ENCODE assay signal across 14 mouse cellular contexts in genomic region chr4:65298212-65299181, GRCm38 (mm10).
DNase-seq lines count a peak whose midpoint lies in the region; ATAC-seq and TF ChIP-seq lines count a peak whose summit lies in the region.
"Had no signal": no experiment of that assay in that cellular context is flagged by ENCODE, and none has a peak within 500 bp of the region (broad histone marks: within the 10 kb centered on the region; RNA-seq: fewer than 3 reads in every experiment).

No protein-coding gene starts in this region.

- no peak overlapping the region for H3K9ac ChIP-seq in midbrain, embryonic 11.5 days (ENCODE audit: low read length)
- no peak overlapping the region for H3K9ac ChIP-seq in midbrain, postnatal 0 days (replicated peaks; ENCODE audit: low read length, poor library complexity, severe bottlenecking)
- H3K9ac ChIP-seq in liver, embryonic 13.5 days: no peak overlapping the region
- H3K9ac ChIP-seq: heart, embryonic 13.5 days; limb, embryonic 15.5 days had no signal

- peak; percentile 9 for DNase-seq in kidney, adult 2 months
- no peak for DNase-seq in kidney, adult 9 months
- no peak for DNase-seq in midbrain, embryonic 11.5 days (ENCODE audit: low spot score, missing footprints)
- DNase-seq in midbrain, postnatal 0 days (ENCODE audit: low spot score): no peak
- DNase-seq in liver, embryonic 13.5 days: no peak
- peak; percentile 31 for DNase-seq in yolk sac, embryonic 10.5 days (ENCODE audit: low spot score)
- DNase-seq in adrenal gland, postnatal 4 days (ENCODE audit: low spot score in 2 of 2): no peak
- DNase-seq in spleen, adult 12 weeks (ENCODE audit: low spot score): no peak
- DNase-seq: B cell, adult 2 months; cerebellum, postnatal 14 days; kidney, adult 8-10 months; layer of hippocampus, postnatal 36 days had no signal

- H3K27ac ChIP-seq in kidney, adult 2 months (ENCODE audit: insufficient read depth, low read depth, low read length): no peak overlapping the region
- peak overlapping the region; percentile 59; the same call in 1 of the 2 replicates for H3K27ac ChIP-seq in midbrain, embryonic 11.5 days (ENCODE audit: low read depth, low read length)
- no peak overlapping the region for H3K27ac ChIP-seq in midbrain, postnatal 0 days (ENCODE audit: low read depth, low read length)
- no peak overlapping the region; the same call in 1 of the 2 replicates for H3K27ac ChIP-seq in liver, embryonic 13.5 days
- H3K27ac ChIP-seq: heart, embryonic 13.5 days; limb, embryonic 15.5 days had no signal

- 0 out of 2 replicates have a peak overlapping the region, but pooled peaks have one; percentile 9 for H3K4me2 ChIP-seq in midbrain, embryonic 11.5 days
- H3K4me2 ChIP-seq in midbrain, postnatal 0 days (ENCODE audit: low read depth, low read length, poor library complexity, severe bottlenecking): no peak overlapping the region
- H3K4me2 ChIP-seq in liver, embryonic 13.5 days: no peak overlapping the region
- H3K4me2 ChIP-seq: heart, embryonic 13.5 days; limb, embryonic 15.5 days had no signal

- H3K9me3 ChIP-seq in midbrain, embryonic 11.5 days (ENCODE audit: control insufficient read depth, low read length): no peaks in the 10 kb centered on the region
- no peaks in the 10 kb centered on the region for H3K9me3 ChIP-seq in midbrain, postnatal 0 days (ENCODE audit: low read length)
- no peaks in the 10 kb centered on the region for H3K9me3 ChIP-seq in liver, embryonic 13.5 days (replicated peaks)
- H3K9me3 ChIP-seq: heart, embryonic 13.5 days; limb, embryonic 15.5 days had no signal

- no peaks in the 10 kb centered on the region for H3K27me3 ChIP-seq in kidney, adult 2 months (replicated peaks; ENCODE audit: control insufficient read depth, insufficient read depth, low read length)
- H3K27me3 ChIP-seq in midbrain, embryonic 11.5 days (ENCODE audit: control insufficient read depth, insufficient read depth, low read length): peaks cover 39% of the 10 kb centered on the region
- H3K27me3 ChIP-seq in midbrain, postnatal 0 days (ENCODE audit: insufficient read depth, low read length): no peaks in the 10 kb centered on the region; the same call in 1 of the 2 replicates
- H3K27me3 ChIP-seq in liver, embryonic 13.5 days: no peaks in the 10 kb centered on the region
- H3K27me3 ChIP-seq: heart, embryonic 13.5 days; limb, embryonic 15.5 days had no signal

- WGBS in kidney, adult 2 months: 59% methylated on average over 9 of the region's 9 CpGs
- 58% methylated on average over 9 of the region's 9 CpGs for WGBS in midbrain, embryonic 11.5 days
- 66% methylated on average over 9 of the region's 9 CpGs for WGBS in midbrain, postnatal 0 days
- WGBS in liver, embryonic 13.5 days (ENCODE audit: insufficient replicate concordance): 52% methylated on average over 9 of the region's 9 CpGs

- H3K4me1 ChIP-seq in kidney, adult 2 months (ENCODE audit: control insufficient read depth, insufficient read depth, low read length): no peaks in the 10 kb centered on the region
- peaks cover 41% of the 10 kb centered on the region for H3K4me1 ChIP-seq in midbrain, embryonic 11.5 days (ENCODE audit: control insufficient read depth, insufficient read depth, low read length)
- no peaks in the 10 kb centered on the region for H3K4me1 ChIP-seq in midbrain, postnatal 0 days (ENCODE audit: insufficient read depth, low read length)
- H3K4me1 ChIP-seq in liver, embryonic 13.5 days (replicated peaks): peaks cover 3% of the 10 kb centered on the region; the same call in 1 of the 2 replicates
- H3K4me1 ChIP-seq: limb, embryonic 15.5 days had no signal

- H3K4me3 ChIP-seq in kidney, adult 2 months (ENCODE audit: insufficient read depth, low read depth, low read length): no peak overlapping the region
- no peak overlapping the region for H3K4me3 ChIP-seq in midbrain, embryonic 11.5 days (ENCODE audit: low read depth, low read length)
- H3K4me3 ChIP-seq in midbrain, postnatal 0 days (ENCODE audit: low read depth, low read length): no peak overlapping the region
- H3K4me3 ChIP-seq in liver, embryonic 13.5 days (replicated peaks): no peak overlapping the region
- H3K4me3 ChIP-seq: heart, embryonic 13.5 days; limb, embryonic 15.5 days had no signal

- H3K36me3 ChIP-seq in kidney, adult 2 months (ENCODE audit: control insufficient read depth, insufficient read depth, low read length): no peaks in the 10 kb centered on the region
- no peaks in the 10 kb centered on the region for H3K36me3 ChIP-seq in midbrain, embryonic 11.5 days (ENCODE audit: control insufficient read depth, insufficient read depth, low read length)
- H3K36me3 ChIP-seq in midbrain, postnatal 0 days (ENCODE audit: insufficient read depth, low read length): no peaks in the 10 kb centered on the region
- H3K36me3 ChIP-seq in liver, embryonic 13.5 days: no peaks in the 10 kb centered on the region
- H3K36me3 ChIP-seq: heart, embryonic 13.5 days; limb, embryonic 15.5 days had no signal

- no peak for TF ChIP-seq POLR2A in kidney, adult 2 months (IDR thresholded peaks at IDR 0.05; ENCODE audit: low read depth, low read length)

- no peak for ATAC-seq in midbrain, embryonic 11.5 days (ENCODE audit: low FRiP score)
- ATAC-seq in midbrain, postnatal 0 days (ENCODE audit: low FRiP score): no peak
- ATAC-seq in liver, embryonic 13.5 days (ENCODE audit: low read depth): peak; percentile 74

- no peak for TF ChIP-seq CTCF in kidney, adult 2 months (conservative IDR thresholded peaks at IDR 0.05; ENCODE audit: insufficient read depth, insufficient read length, low read depth, low read length)
- TF ChIP-seq CTCF in midbrain, postnatal 0 days (IDR thresholded peaks at IDR 0.05): no peak

Comparison
In these comparisons a context has a peak if more than half of its experiments do, and no peak if none do; other contexts are left out.
1. DNase-seq: peak in kidney, adult 2 months (single experiment) and yolk sac, embryonic 10.5 days (single experiment); none in kidney, adult 9 months (single experiment), midbrain, embryonic 11.5 days (single experiment), midbrain, postnatal 0 days (single experiment), liver, embryonic 13.5 days (single experiment), adrenal gland, postnatal 4 days (0 of 2) and spleen, adult 12 weeks (single experiment).